Mouse (Mus musculus) cerebellum, adult 2 months (tissue): ENCODE data around the gene Mpdu1.

Source experiments
- CTCF ChIP-seq: fragments of 200-500 bp; IDR thresholded peaks from 2 replicates; pipeline ENCODE4 v1.5.1; 2011; ENCODE audit warnings: low read depth, mild to moderate bottlenecking, control low read depth, low read length, moderate library complexity, borderline replicate concordance; ENCODE audit not compliant: insufficient read depth
- POLR2A ChIP-seq: fragments of 200-500 bp; IDR thresholded peaks from 2 replicates; pipeline ENCODE4 v1.6.1; 2011; ENCODE audit warnings: low read length, control low read depth, borderline replicate concordance; ENCODE audit not compliant: insufficient read depth

DNA sequence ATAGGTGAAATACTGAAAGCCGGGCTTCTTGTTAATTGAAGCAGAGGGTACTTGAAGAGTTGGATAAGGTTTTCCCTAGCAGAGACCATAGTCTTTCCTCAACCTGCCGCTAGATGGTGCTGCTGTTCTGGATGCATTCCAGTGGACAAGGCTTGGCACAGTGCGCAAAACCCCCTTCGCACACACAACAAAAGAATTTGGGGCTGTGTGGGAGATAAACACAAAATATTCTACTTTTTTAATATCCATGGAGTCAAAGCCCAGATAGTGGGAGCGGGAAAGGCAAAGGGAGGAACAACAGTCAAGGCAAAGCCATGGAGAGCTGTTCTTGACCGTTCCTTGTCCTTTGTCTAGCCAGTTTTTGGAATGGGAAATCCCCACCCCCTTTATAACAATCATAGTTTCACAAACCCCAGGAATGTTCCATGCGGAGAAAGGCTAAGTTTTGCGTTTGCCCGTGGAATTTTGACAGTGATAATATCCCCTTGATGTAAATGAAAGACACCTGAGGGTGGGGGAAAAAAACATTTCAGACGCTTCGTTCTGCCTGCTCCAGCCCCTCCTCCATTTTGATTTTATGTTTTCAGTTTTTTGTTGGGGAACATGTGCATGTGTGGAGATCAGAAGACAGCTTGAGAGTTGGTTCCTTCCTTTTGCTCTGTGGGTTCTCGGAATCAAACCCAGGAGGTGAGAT is 20.5 kb upstream of the Mpdu1 start:
- TF ChIP-seq CTCF (peak; percentile 93), POLR2A (no peak)
